Comparison of ENCODE assay signal across 12 mouse cellular contexts in genomic region chr17:50021400-50021799, GRCm38 (mm10).
DNase-seq lines count a peak whose midpoint lies in the region; ATAC-seq lines count a peak whose summit lies in the region.
"Had no signal": no experiment of that assay in that cellular context is flagged by ENCODE, and none has a peak within 500 bp of the region (broad histone marks: within the 10 kb centered on the region; RNA-seq: fewer than 3 reads in every experiment).

No protein-coding gene starts in this region.

- H3K4me3 ChIP-seq in neural tube, embryonic 13.5 days: no peak overlapping the region
- H3K4me3 ChIP-seq in hindbrain, embryonic 11.5 days (ENCODE audit: low read depth, low read length): no peak overlapping the region
- H3K4me3 ChIP-seq in midbrain, embryonic 10.5 days: no peak overlapping the region
- H3K4me3 ChIP-seq: heart, adult 2 months had no signal

- no peak overlapping the region for H3K4me2 ChIP-seq in neural tube, embryonic 13.5 days
- no peak overlapping the region for H3K4me2 ChIP-seq in hindbrain, embryonic 11.5 days (replicated peaks; ENCODE audit: low read depth, low read length)

- H3K27ac ChIP-seq in neural tube, embryonic 13.5 days (replicated peaks): peak overlapping the region; percentile 38; the same call in 1 of the 2 replicates
- no peak overlapping the region for H3K27ac ChIP-seq in hindbrain, embryonic 11.5 days (ENCODE audit: low read depth, low read length)
- H3K27ac ChIP-seq in midbrain, embryonic 10.5 days (replicated peaks): peak overlapping the region; percentile 17; the same call in 1 of the 2 replicates
- H3K27ac ChIP-seq: macrophage had no signal

- H3K4me1 ChIP-seq in neural tube, embryonic 13.5 days (replicated peaks): peaks cover 40% of the 10 kb centered on the region
- peaks cover 10% of the 10 kb centered on the region for H3K4me1 ChIP-seq in hindbrain, embryonic 11.5 days (replicated peaks; ENCODE audit: control insufficient read depth, insufficient read depth, low read length)
- H3K4me1 ChIP-seq in midbrain, embryonic 10.5 days: peaks cover 59% of the 10 kb centered on the region

- no peak for DNase-seq in neural tube, embryonic 10.5 days (ENCODE audit: extremely low spot score, low spot score)
- DNase-seq in hindbrain, embryonic 11.5 days (ENCODE audit: low spot score): no peak
- DNase-seq in midbrain, embryonic 10.5 days (ENCODE audit: low spot score): no peak
- DNase-seq in frontal cortex, postnatal 10 days (ENCODE audit: low spot score in 2 of 2): no peak
- no peak for DNase-seq in cerebellum, adult 9-11 months
- DNase-seq in spleen, postnatal 10 days (ENCODE audit: low spot score in 2 of 2): no peak
- DNase-seq: heart, adult 2 months; kidney, postnatal 14 days; right cerebral cortex, adult 18-20 months; thymus, postnatal 25 days had no signal

- no peaks in the 10 kb centered on the region for H3K27me3 ChIP-seq in neural tube, embryonic 13.5 days
- no peaks in the 10 kb centered on the region for H3K27me3 ChIP-seq in hindbrain, embryonic 11.5 days (ENCODE audit: control insufficient read depth, insufficient read depth, low read length)
- 0 out of 2 replicates have a peak, but pooled peaks cover 4% of the 10 kb centered on the region for H3K27me3 ChIP-seq in midbrain, embryonic 10.5 days (ENCODE audit: low read depth, poor library complexity, severe bottlenecking)

- H3K9ac ChIP-seq in neural tube, embryonic 13.5 days: no peak overlapping the region
- H3K9ac ChIP-seq in hindbrain, embryonic 11.5 days (ENCODE audit: low read depth, low read length): no peak overlapping the region

- 31% methylated on average over 4 of the region's 4 CpGs for WGBS in neural tube, embryonic 13.5 days
- WGBS in hindbrain, embryonic 11.5 days: 26% methylated on average over 4 of the region's 4 CpGs
- 44% methylated on average over 4 of the region's 4 CpGs for WGBS in midbrain, embryonic 10.5 days

- no peak for ATAC-seq in neural tube, embryonic 13.5 days (ENCODE audit: low read depth)
- 0 out of 2 replicates have a peak, but pooled peaks have one; percentile 3 for ATAC-seq in hindbrain, embryonic 11.5 days (ENCODE audit: low FRiP score)

- H3K9me3 ChIP-seq in neural tube, embryonic 13.5 days: no peaks in the 10 kb centered on the region
- H3K9me3 ChIP-seq in hindbrain, embryonic 11.5 days (ENCODE audit: control insufficient read depth, low read length): no peaks in the 10 kb centered on the region
- no peaks in the 10 kb centered on the region for H3K9me3 ChIP-seq in midbrain, embryonic 10.5 days (replicated peaks)

- no peaks in the 10 kb centered on the region for H3K36me3 ChIP-seq in neural tube, embryonic 13.5 days
- no peaks in the 10 kb centered on the region for H3K36me3 ChIP-seq in hindbrain, embryonic 11.5 days (ENCODE audit: control insufficient read depth, insufficient read depth, low read length)
- H3K36me3 ChIP-seq in midbrain, embryonic 10.5 days: no peaks in the 10 kb centered on the region
